Mouse (Mus musculus) adrenal gland, postnatal 10 days (tissue): Measurements from ENCODE around the gene Btbd9. TPM values are rescaled to one million over a fixed set of nuclear protein-coding genes. Genes with fewer than 3 reads are reported as not detected.

Source experiments
- DNase-seq: peaks from one replicate; pipeline ENCODE4 v3.0.0; 2021; ENCODE audit warnings: mixed read lengths
- total RNA-seq, 2 experiments: library from RNA; stranded (reverse); gene quantifications; 2 replicates each; pipeline ENCODE4 v1.2.3; 2021

Btbd9 gene
- total RNA-seq, 2 experiments from 2014 or later: 25.3 to 34.6 TPM

DNA sequence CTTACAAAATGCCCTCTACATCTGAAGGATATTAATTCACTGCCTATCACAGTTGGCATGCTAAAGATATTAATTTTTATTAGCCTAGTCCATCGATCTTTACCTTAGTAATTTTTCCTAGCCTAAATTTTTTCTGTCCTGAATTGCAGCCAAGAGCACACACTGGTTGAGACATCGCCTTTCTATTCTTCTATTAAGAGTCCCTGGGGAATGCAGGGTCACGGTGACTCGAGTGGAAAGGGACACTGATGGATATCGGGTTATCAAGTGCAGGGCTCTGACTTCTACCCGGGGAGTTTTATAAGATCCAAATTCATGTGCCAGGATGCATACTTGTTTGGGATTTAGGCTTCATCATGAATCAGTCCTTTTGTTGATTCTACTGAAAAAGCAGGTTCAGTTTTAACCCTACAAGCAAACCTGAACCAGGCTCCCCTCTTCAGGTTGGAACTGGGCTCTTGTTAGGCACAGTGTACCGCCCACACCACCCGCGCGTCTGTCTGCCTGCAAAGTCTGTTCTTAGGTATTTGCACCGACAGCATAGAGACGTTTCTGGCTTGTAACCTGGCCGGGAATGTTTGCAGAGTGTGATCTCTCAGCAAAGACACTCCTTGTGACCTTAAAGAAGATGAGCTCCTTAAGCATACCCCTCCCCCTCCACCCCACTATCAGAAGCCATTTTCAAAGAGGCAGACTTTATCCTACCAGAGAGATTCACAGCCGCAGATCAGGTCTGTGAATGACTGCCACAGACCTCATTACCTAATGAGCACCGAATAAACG is 297.5 kb downstream of the Btbd9 start:
- no peak for DNase-seq

DNA sequence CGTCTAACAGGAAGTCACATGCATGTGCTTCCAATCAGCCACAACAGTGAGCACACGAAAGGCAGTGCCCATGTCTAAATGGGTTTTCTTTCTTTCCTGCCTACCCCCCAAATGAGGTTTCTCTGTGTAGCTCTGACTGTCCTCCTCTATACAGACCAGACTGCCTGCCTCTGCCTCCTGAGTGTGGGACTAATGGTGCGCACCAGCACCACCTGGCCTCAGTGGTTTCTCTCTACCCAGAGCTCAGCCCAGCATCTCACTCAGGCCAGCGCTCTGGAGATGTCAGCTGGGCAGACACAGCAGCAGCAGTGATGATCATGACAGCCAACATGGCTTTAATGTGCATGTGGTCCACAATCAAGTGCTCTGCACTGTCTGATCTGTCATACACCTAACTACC is 299.8 kb downstream of the Btbd9 start:
- no peak for DNase-seq

DNA sequence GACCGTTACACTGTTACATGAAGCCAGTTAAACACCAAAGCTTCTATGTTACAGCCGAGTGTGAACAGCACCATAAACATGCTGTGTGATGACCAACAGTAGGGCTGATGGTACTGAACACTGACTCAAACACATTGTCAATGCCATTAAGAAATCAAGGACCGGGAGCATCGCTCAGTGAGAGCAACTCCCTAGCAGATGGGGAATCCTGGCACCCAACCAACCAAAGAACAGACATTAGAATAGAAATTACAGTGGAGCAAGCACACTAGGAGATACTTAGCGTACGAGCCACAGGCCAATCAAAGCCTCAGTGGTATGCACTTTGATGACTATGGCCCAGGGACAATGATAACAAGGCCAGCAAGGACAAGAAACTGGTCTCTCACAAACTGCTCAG is 303.5 kb downstream of the Btbd9 start:
- DNase-seq: no peak

DNA sequence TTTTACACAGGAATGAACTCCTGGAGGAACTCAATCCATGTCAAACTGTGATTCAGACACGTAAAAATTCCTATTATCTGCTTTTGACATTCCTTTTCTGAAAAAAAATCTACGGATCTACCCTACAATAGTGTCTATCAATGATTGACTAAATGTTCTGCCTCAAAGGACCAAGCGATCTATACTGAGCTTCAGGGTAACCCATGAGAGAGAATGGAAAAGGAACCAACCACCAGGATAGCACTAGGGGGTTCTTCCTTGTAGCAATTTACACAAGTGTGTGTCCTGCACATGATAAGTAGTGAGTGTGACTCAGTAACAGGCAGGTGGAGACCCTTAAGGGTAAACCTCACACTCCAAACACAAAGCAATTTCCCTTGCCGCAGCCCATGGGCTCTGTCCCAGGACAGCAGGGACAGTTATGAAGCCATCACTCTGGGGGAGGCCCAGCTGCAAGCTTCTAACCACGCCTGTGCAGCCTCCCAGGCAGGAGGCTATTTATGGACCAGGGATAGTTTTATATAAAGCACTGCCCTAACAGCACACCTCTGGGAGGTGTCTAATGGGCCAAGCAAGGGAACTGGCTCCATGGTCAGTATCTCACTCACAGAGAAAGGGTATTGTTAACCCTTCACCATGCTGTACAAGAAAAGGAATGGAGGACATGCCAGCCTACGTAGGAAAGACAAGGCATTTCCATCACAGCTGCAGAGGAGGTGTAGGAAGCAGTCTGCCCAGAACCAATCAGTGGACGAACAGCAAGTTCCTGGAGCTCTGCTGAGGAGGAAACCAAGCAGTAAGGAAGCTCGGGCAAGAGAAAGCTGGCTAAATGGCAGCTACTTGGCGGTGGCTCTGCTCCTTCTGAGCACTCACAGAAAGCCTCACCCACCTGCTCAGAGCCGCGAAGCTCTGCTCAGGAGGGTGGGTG is 306.9 kb downstream of the Btbd9 start:
- DNase-seq: no peak

DNA sequence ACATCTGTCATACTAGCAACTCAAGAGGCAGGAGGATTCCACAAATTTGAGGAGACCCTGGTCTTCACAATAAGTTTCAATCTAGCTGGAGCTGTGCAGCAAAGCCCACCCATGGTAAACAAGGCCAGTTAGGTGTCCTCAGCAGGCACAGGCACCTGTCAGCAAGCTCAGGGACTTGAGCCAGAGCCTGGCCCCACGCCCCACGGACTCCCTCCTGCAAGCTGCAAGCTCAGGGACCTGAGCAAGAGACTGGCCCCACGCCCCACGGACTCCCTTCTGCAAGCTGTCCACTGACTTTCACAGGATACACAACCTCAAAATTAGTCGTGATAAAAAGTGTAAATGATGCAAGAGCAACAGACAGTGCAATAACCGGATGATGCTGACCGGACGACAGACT is 307.8 kb downstream of the Btbd9 start:
- DNase-seq: no peak

DNA sequence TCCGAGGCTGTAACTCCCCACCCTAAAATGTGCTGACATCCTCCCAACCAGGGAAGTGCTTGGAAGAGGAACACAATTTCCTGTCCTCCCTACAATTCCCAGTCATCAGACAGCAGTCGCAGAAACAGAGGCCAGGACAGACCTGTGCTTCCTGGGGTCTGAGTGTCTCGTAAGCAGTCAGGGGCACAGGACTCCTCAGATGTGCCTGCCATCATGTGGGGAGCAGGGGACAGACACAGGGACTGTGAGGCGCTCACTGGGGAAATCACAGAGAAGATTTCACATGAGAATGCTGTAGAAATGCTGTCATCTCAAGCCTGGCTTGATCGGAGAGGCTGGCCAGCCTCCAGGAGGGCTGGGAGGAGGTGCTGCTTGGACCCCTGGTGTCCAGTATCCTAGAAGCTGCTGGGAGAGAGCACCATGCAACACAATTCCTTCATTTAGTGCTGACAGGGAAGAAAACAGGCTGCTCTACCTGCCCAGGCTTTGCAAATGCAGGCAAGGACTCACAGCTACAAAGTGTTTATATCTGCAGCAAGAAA is 308.8 kb downstream of the Btbd9 start:
- peak; percentile 45 for DNase-seq

DNA sequence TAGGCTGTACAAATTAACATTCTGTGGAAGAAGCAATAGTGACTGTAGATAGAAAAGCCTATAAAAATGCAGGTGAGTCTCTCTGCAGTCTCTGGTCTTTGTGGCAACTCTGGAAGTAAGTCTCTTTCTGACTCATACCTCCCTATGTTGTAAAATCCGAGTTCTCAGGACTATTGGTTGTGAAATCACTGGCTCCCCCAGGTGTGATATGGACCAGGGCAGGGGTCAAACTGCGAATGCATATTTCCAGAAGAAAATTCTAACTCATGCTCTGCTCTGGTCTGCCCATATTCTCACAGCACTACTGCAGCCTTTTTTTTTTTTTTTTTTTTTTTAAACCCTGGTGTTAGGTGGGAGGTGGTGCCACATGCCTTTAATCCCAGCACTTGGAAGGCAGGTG is 312.8 kb downstream of the Btbd9 start:
- DNase-seq: no peak

DNA sequence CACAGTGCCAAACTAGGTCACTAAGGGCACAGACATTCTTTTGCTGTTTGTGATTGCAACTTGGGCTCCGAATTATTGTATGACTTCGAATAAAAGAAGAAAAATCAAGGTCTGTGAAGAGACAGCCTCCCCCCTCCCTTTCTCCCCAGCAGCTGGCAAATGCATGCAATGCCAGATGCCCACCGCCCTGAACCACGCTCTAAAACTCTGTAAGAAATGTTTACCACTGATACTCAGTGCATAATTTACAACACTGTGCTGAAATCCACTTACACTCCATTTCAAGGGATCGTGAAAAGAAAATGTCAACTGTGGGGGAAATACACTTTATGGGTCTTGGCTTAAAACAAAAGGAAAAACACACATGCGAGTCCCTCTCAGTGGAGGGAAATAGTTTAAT is 313.3 kb downstream of the Btbd9 start:
- DNase-seq: no peak

DNA sequence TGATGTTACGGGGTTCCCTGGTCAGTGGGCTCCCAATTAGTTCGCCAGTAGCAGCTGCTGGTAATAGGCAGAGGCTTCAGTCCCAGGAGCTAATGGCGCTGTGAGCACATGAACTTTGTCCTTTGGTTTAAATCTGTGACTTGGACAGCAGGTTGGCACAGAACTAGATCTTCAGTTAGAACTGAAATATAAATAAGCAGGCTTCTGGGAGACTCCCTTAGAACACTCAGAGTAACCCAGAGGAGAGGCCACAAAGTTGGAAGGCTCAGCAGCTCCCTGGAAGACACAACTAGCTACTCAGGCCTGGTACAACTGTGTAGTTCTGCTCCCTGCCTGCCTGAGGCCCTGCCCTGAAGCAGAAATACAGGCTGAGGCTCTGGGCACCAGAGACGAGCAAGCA is 313.8 kb downstream of the Btbd9 start:
- DNase-seq: peak; percentile 39

DNA sequence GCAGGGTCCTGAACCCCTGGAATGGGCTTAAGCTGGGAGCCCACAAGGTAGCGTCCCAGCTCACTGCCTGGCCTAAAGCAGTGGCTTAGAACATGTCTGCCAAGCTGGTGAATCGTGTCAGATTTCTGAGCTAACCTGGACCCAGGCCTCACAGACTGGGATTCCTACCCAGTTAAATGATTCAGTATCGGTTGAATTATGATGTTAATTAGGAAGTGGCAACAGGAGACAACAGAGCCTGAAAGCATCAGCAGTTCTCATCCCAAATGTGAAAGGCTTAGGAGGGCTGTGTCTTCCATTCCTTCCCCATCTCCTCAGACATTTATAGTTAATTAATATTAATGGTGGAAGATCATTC is 314.3 kb downstream of the Btbd9 start:
- no peak for DNase-seq

DNA sequence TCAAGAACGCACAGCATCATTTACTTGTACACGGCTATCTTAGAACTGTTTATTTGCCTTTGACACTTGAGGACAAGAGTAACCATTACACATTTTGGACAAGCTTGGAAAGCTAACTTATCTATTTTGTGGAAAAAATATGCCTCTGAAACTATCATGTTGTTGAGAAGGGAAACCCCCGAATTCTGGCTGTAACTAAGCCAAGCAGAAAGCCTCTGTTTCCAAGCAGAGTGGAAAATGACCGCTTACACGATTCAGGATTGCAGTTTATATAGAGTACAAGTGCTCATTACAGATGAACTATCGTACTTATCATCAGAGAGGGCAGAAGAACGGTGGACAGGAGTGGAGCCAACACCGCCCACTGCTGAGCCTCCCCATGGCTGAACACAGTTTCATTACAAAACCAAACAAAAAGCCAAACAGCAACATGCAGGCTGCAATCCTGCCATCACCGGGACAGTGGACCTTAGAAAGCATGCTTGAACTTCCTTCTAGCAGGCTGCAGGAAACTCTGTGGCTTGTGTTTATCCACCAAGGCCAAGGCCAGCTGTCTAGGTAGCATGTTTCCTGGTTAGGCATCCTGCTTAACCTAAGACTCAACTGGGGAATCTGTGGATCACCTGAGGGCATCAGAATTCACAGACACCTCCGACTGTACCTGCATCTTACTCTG is 314.8 kb downstream of the Btbd9 start:
- no peak for DNase-seq

DNA sequence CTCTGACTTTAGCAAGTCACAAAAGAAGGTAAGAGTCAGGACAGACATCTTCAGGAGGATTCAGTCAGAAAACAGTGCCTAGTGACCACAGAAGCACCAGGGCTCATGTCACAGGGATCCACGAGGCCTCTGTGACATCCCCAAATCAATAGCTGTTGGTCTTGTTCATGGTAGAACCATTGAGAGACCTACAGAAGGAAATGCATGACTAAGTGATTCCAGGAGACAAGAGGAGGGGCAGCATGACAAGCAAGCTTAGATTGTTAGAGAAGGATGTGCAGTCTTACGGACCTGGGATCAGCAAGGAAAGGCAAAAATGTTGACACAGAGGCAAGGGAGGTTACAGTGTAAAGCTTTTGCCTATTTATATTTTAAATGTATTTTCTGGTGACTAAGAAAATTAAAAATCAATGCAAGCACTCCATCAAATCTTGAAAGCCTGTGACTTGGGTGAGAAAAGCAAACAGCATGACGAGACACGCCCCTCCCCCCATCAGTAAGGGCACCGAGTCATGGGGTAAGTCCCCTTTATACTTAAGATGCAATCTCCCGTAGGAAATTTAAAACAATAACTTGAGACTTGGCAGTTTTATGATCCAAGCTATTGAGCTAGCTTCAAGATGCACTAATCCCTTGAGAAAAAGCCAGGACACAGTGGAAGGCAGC is 315.5 kb downstream of the Btbd9 start:
- no peak for DNase-seq

DNA sequence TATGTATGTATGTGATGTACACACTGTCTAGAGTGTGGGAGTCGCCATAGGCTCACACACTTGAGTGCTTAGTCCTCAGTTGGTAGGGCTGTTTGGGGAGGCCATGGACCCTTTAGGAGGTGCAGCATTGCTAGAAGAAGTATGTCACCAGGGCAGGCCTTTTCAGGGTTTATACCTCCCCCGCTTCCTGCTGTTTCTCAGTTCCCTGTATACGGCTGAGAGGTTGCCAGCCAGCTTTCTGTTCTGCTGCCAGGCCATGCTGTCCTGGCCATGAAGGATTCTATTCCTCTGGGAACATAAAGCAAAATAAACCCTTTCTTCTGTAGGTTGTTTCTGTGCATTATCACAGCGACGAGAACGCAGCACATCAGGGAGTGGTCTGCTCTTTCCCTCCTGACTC is 316.4 kb downstream of the Btbd9 start:
- peak; percentile 54 for DNase-seq

DNA sequence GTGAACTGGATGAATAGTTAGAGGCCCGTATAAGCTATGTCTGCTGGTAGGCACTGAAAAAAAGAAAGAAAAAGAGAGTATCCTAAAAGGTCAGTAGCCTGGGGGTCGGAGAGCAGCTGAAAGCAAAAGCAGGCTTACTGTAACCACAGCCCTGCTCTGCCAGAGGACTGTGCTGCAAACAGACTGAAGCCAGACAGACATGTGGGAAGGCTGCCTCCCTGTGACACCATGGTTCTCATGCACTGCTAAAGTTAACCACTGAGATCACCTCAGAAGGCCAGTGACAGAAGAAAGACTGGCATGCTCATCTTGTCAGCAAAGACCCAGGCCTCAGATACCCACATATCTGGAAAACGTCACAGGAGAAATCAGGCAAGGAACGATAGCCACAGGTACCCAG is 317.8 kb downstream of the Btbd9 start:
- DNase-seq: no peak

DNA sequence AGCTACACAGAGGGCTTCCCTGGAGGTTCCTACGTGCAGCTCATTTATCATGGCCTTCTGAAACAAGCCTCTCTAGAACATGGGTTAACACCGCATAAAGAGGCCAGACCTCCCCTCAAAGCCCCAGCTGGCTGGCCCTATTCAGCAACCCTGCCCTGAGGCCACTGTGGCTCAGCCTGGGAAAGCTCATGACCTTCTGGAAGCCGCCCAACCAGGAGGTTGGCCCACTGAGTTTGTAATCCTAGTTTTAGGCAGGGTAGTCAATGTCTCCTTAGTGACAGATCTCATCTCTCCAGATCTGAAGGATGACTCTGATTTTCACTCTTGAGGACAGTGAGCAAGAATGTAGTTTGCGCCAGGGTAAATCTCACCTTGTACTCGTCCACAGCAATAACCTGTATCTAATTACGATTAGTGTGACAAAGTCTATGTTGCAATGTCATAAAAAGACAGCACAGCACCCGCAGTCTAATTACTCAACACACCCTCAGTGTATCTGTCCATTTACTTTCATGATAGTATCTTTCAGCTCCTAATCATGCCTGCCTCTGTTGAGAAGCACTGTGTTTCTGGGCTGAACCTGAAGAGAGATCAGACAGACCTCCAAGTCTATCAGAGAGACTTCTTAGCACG is 320.2 kb downstream of the Btbd9 start:
- DNase-seq: peak; percentile 44

DNA sequence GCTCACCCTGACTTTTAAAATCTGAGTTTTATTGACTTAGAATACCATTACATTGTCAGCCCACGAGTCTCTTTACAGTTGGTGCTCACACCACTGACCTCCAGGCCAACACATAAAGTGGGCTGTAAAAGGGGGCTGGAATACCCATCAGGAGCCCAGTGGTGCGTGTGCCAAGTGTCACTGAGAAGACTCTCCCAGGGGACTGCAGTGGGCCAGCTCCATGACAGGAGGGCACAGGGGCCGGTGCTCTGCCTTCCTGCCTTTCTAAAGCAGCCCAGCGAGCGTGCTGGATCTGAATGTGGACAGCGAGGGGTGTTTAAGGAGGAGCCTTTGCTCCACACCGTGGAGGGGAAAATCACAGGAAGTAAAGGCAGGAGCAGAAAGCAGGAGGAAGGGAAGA is 322.4 kb downstream of the Btbd9 start:
- DNase-seq: no peak

DNA sequence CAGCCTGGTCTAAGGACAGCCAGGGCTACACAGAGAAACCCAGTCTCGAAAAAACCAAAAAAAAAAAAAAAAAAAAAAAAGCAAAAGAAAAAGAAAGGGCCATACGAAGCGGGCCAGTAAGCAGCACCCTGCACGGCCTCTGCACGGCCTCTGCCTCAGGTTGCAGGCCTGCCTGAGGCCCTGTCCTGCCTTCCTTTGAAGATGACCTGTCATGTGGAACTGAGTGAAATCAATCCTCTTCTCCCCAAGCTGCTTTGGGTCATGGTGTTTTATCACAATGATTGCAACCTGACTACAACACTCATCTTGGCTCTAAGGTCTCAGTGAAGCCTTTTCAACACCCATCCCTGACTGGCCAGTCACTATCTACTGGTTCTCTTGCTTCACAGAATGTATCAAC is 323.3 kb downstream of the Btbd9 start:
- DNase-seq: no peak

DNA sequence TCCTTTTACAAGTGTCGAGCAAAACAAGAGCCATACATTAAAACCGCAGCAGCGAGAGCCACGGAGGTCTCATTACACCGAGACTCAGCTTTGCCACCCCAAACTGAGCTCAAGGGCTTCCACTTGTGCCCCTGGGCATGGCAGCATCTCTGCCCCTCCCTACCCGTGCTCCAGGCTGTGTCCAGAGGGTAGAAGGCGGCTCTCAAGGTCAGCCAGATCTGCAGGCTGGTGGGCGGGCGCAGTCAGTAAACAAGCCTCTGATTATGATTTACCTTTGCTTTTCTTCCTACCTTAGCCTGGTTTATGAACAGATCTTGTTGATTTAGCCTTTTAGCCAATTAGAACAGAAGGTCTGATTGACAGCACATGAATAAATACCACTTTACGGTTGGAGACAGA is 331.0 kb downstream of the Btbd9 start:
- DNase-seq: peak; percentile 51

DNA sequence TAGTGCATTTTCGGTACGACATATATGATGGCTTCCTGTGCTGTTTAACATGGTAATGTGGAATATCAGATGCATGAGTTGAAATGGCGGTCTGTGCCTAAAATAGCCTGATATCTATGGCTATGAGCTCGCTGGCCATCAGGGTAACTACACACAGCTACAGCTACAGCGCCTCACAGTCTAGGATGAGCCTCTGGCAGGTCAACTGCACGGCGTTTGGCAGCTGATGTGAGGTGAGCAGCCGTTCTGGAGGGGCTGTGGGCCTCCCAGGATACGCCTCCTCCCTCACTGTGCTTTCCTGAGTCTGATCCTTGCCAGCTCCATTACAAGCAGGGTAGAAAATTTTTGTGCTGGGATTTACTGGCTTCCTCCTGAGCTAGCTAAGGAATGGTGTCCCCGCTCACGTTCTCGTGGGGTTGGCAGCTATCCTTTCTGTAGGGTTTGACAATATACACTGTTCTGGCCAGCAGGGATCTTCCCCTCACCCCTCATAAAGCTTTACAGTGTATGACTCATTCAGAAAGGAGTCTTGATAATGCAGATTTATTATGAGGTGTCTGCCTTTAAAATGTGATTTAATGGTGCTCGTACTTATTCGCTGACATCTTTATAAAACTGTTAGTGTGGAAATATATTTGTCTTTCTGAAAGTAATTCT is 331.5 kb downstream of the Btbd9 start:
- no peak for DNase-seq

DNA sequence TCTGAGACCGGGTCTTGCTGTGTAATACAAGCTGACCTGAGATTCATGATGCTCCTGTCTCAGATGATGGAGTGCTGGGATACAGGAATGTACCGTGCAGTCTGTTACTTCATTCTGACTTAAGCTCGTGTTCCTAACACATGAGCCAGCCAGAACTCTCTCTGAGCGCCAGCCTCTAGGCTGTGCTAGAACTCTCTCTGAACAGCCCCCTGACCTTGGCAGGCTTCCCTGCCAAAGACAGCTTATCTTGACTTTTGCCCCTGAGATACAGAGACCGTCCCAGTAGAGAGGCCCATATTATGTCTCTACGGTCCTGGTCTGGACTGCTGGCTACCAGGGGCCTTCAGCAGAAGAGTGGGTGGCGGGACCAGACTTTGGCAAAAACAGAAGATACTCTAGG is 332.7 kb downstream of the Btbd9 start:
- DNase-seq: peak; percentile 47

DNA sequence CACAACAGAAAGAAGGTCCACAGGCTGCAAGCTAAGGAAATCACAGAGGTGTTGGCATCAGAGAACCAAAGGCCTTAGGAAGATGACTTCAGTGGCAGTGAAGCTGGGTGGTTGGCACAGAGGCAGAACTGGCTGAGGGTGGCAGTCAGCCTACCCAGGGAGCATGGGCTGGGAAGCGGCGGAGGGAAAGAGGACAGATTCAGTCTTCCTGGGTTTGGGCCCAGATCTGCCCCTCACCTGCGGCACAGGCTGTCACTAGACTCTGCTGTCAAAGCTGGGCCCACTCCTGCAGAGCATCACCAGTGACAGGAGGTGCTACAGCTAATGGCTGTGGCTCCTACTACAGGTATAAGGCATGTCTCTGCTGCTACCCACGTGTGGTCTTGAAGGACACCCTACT is 333.6 kb downstream of the Btbd9 start:
- no peak for DNase-seq
